Mouse (Mus musculus) embryonic facial prominence, embryonic 15.5 days (tissue): ENCODE data around the gene Atp8a2. TPM values are rescaled to one million over a fixed set of nuclear protein-coding genes. Genes with fewer than 3 reads are reported as not detected.
A peak's percentile ranks its signal among the peaks of the same experiment; 100 is the strongest.
"Not testable (repeated sequence)": the region's sequence is repeated elsewhere in the genome, so short reads cannot be mapped to it uniquely, and the experiment has no call there.

Experiments used
- ATAC-seq: fragments of 200-750 bp; cut with Nextera tagmentation; 2 replicates; pipeline ENCODE4 v1.8.0; 2017; ENCODE audit warnings: low read depth, moderate TSS enrichment; ENCODE audit not compliant: insufficient number of reproducible peaks, low FRiP score, low TSS enrichment
- H3K27ac ChIP-seq: fragments of 300-500 bp; sonication (generic); replicated peaks from 2 replicates; pipeline ENCODE4 v1.5.1; 2015; ENCODE audit warnings: mild to moderate bottlenecking, inconsistent platforms
- H3K27me3 ChIP-seq: fragments of 300-500 bp; sonication (generic); 2 replicates; pipeline ENCODE4 v1.6.1; 2015; ENCODE audit warnings: inconsistent platforms
- H3K36me3 ChIP-seq: fragments of 300-500 bp; sonication (generic); 2 replicates; pipeline ENCODE4 v1.6.1; 2015; ENCODE audit warnings: mild to moderate bottlenecking, inconsistent platforms
- H3K4me1 ChIP-seq: fragments of 300-500 bp; sonication (generic); 2 replicates; pipeline ENCODE4 v1.6.1; 2015; ENCODE audit warnings: inconsistent platforms
- H3K4me2 ChIP-seq: fragments of 300-500 bp; sonication (generic); replicated peaks from 2 replicates; pipeline ENCODE4 v1.6.1; 2015; ENCODE audit warnings: mild to moderate bottlenecking, inconsistent platforms
- H3K4me3 ChIP-seq: fragments of 300-500 bp; sonication (generic); replicated peaks from 2 replicates; pipeline ENCODE4 v1.5.1; 2015; ENCODE audit warnings: mild to moderate bottlenecking, inconsistent platforms
- H3K9ac ChIP-seq: fragments of 300-500 bp; sonication (generic); 2 replicates; pipeline ENCODE4 v1.6.1; 2015; ENCODE audit warnings: inconsistent platforms
- H3K9me3 ChIP-seq: fragments of 300-500 bp; sonication (generic); replicated peaks from 2 replicates; pipeline ENCODE4 v1.6.1; 2016; ENCODE audit warnings: inconsistent platforms
- WGBS: fragments of 180-500 bp; shearing (Covaris S2); methylation state at CpG from one replicate; pipeline ENCODE4 v1.1.7; 2015; 5-methylcytosine and 5-hydroxymethylcytosine counted together
- polyA plus RNA-seq: library from polyadenylated mRNA; unstranded; fragments of >200 nt; fragmentation: Nextera tagmentation; extraction: Ambion mirVana; gene quantifications from 2 replicates; pipeline ENCODE4 v1.2.1, GENCODE M21; 2015

The Atp8a2 gene
- polyA plus RNA-seq, 1 experiment from 2014 or later: 3.2 TPM

- Histone ChIP-seq H3K36me3 (no peaks in the 10 kb centered on the region), H3K9me3 (no peaks in the 10 kb centered on the region), H3K27me3 (no peaks in the 10 kb centered on the region), H3K4me1 (peaks cover 6% of the 10 kb centered on the region; the same call in 1 of the 2 replicates), H3K4me3 (no peak overlapping the region), H3K27ac (no peak overlapping the region), H3K9ac (no peak overlapping the region), H3K4me2 (no peak overlapping the region)
- 68% methylated on average over 14 of the region's 14 CpGs for WGBS
- ATAC-seq: no peak
Measured at GRCm38 (mm10) chr14:59839951-59840720, 356.8 kb downstream of the Atp8a2 start.

DNA sequence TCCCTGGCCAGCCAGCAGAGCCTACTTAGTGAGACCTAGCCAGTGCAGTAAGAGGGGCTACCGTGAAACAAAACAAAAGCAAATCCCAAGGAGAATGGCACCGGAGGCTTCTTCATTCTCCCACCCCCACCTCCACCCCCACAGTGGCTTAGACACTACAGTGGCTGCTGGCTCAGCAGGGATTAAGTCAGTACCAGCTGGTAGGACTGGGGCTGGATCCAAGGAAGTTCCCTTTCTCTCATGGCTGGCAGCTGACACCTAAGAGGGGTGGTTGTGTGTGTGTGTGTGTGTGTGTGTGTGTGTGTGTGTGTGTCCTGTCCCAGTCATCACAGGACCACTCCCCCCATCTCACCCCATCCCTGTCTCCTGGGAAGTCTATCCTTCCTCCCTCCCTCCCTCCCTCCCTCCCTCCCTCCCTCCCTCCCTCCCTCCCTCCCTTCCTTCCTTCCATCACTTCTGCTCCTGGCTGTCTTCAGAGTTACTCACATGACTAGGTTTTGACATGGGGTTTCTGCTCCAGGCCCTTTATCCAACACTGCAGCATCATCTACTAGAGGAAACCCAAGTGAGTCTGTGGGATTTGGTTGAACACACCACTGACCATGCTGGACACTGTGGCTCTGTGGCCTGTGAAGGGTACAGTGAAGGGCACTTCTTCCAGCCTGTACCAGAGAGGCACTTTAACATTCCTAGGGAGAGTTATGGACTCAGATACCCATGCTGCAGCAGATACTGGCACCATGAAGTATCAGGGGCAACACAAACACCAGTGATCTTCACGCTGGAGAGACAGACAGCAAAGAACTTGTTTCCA, 358.3 kb downstream of the Atp8a2 start:
- not testable (repeated sequence) for H3K4me3 ChIP-seq, H3K36me3 ChIP-seq, H3K27me3 ChIP-seq, H3K27ac ChIP-seq, H3K9ac ChIP-seq, H3K9me3 ChIP-seq, H3K4me1 ChIP-seq, H3K4me2 ChIP-seq
- 83% methylated on average over 1 of the region's 3 CpGs for WGBS
- peak; percentile 67 for ATAC-seq

DNA sequence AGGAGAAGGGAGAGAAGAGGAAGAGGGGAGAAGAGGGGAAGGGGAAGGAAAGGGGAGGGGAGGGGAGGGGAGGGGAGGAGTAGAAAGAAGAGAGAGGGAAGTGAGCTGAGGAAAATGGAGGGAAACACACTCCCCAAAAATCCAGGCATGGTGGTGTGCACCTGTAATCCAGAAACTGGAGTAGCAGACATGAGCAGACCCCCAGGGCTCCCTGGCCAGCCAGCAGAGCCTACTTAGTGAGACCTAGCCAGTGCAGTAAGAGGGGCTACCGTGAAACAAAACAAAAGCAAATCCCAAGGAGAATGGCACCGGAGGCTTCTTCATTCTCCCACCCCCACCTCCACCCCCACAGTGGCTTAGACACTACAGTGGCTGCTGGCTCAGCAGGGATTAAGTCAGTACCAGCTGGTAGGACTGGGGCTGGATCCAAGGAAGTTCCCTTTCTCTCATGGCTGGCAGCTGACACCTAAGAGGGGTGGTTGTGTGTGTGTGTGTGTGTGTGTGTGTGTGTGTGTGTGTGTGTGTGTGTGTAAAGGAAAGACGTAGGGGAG, 359.2 kb downstream of the Atp8a2 start:
- H3K4me2 ChIP-seq, H3K27ac ChIP-seq, H3K4me3 ChIP-seq, H3K9me3 ChIP-seq, H3K36me3 ChIP-seq, H3K9ac ChIP-seq, H3K4me1 ChIP-seq, H3K27me3 ChIP-seq: not testable (repeated sequence)
- ATAC-seq: peak; percentile 70; the same call in 1 of the 2 replicates
- WGBS: no CpG with 5 or more reads among the region's 3 CpGs

GRCm38 (mm10) chr14:59836876-59837543, 360.0 kb downstream of the Atp8a2 start:
- H3K4me3 ChIP-seq: no peak overlapping the region
- H3K27me3 ChIP-seq: no peaks in the 10 kb centered on the region
- peaks cover 6% of the 10 kb centered on the region; the same call in 1 of the 2 replicates for H3K4me1 ChIP-seq
- H3K4me2 ChIP-seq: no peak overlapping the region
- H3K36me3 ChIP-seq: no peaks in the 10 kb centered on the region
- ATAC-seq: no peak
- no peaks in the 10 kb centered on the region for H3K9me3 ChIP-seq
- H3K27ac ChIP-seq: no peak overlapping the region
- no peak overlapping the region for H3K9ac ChIP-seq
- 19% methylated on average over 10 of the region's 10 CpGs for WGBS

- no peaks in the 10 kb centered on the region for H3K36me3 ChIP-seq
- WGBS: 69% methylated on average over 5 of the region's 5 CpGs
- no peak overlapping the region for H3K4me2 ChIP-seq
- H3K4me3 ChIP-seq: no peak overlapping the region
- no peaks in the 10 kb centered on the region for H3K4me1 ChIP-seq
- H3K9me3 ChIP-seq: no peaks in the 10 kb centered on the region
- ATAC-seq: no peak
- H3K27me3 ChIP-seq: no peaks in the 10 kb centered on the region
- no peak overlapping the region for H3K27ac ChIP-seq
- no peak overlapping the region for H3K9ac ChIP-seq
Measured at GRCm38 (mm10) chr14:59829580-59829979, 367.4 kb downstream of the Atp8a2 start.

DNA sequence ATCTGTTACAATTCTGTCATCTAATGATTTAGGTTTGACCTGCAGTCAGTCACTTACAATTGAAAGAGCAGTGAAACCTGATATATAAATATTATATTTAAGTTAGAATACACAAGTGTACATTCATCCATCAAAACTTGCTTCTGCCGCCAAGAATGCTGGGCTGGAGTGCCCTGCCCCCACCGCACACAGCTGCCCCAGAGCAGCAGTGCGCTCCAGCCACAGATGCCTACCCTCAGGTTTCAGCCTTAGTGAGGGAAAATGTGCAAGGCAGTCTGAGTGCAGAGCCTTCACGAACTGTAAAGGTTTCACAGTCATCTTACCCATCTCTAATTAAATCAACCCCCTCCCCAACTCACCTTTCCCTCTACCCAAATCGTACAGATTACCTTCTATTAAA, 369.6 kb downstream of the Atp8a2 start:
- H3K9ac ChIP-seq: no peak overlapping the region
- H3K36me3 ChIP-seq: no peaks in the 10 kb centered on the region
- no peaks in the 10 kb centered on the region for H3K27me3 ChIP-seq
- 26% methylated on average over 5 of the region's 5 CpGs for WGBS
- no peak overlapping the region for H3K4me2 ChIP-seq
- no peaks in the 10 kb centered on the region for H3K9me3 ChIP-seq
- no peak overlapping the region for H3K4me3 ChIP-seq
- ATAC-seq: no peak; the same call in 1 of the 2 replicates
- H3K27ac ChIP-seq: no peak overlapping the region
- no peaks in the 10 kb centered on the region for H3K4me1 ChIP-seq

- H3K4me3 ChIP-seq: no peak overlapping the region
- ATAC-seq: no peak
- no peak overlapping the region for H3K9ac ChIP-seq
- no peak overlapping the region for H3K4me2 ChIP-seq
- H3K4me1 ChIP-seq: no peaks in the 10 kb centered on the region
- H3K9me3 ChIP-seq: no peaks in the 10 kb centered on the region
- H3K36me3 ChIP-seq: no peaks in the 10 kb centered on the region
- H3K27me3 ChIP-seq: no peaks in the 10 kb centered on the region
- WGBS: 62% methylated on average over 3 of the region's 3 CpGs
- no peak overlapping the region for H3K27ac ChIP-seq
Measured at GRCm38 (mm10) chr14:59820115-59820419, 376.9 kb downstream of the Atp8a2 start.

DNA sequence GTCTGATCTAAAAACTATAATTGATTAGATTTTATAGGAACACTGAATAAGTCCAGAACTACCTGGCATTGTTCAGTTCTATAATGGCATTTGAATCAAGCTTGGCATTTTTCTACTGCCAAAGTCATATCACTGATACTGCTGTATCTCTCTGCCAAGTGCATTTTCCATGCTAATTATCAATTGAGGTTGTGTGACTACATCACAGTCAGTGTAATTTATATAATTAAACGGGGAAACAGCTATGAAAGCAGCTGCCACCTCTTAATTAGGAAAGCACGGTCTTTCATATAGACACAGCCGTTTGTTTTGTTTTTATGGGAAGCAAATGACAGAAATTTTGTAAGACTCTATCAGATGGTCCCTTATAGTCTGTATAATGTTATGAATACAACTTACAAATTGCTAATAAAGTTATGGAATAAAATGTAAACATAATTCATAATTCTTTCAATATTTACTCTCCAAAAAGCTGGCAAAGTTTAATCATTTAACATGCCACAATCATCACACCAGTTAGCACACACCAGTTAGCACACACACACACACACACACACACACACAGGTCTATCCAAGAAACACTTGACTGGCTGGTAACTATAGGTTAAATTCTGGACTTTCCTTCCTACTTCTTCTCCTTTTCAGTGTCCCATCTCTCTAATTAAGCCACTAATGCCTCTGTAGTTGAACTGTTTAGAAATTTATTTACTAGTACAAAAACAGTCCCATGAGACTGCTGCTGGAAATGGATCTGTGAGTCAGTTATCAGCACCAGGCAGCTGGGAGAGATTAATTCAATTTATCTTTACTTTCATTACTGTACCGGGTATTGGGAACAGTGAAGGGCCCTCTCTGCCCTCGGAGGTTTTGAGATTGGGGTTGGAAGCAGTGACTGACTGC, 377.5 kb downstream of the Atp8a2 start:
- H3K36me3 ChIP-seq: no peaks in the 10 kb centered on the region
- no peak overlapping the region for H3K4me3 ChIP-seq
- H3K27ac ChIP-seq: no peak overlapping the region
- no peak for ATAC-seq
- H3K27me3 ChIP-seq: no peaks in the 10 kb centered on the region
- H3K9ac ChIP-seq: no peak overlapping the region
- no peaks in the 10 kb centered on the region for H3K4me1 ChIP-seq
- no peaks in the 10 kb centered on the region for H3K9me3 ChIP-seq
- 56% methylated on average over 5 of the region's 5 CpGs for WGBS
- no peak overlapping the region for H3K4me2 ChIP-seq

- not testable (repeated sequence) for H3K4me1 ChIP-seq, H3K4me2 ChIP-seq, H3K27ac ChIP-seq, H3K27me3 ChIP-seq, H3K36me3 ChIP-seq, H3K4me3 ChIP-seq, H3K9ac ChIP-seq, ATAC-seq, H3K9me3 ChIP-seq
- 100% methylated on average over 2 of the region's 2 CpGs for WGBS
Measured at GRCm38 (mm10) chr14:59810316-59810715, 386.7 kb downstream of the Atp8a2 start.

- H3K9me3 ChIP-seq: no peaks in the 10 kb centered on the region
- ATAC-seq: no peak
- WGBS: 69% methylated on average over 4 of the region's 4 CpGs
- H3K27ac ChIP-seq: no peak overlapping the region
- no peaks in the 10 kb centered on the region for H3K27me3 ChIP-seq
- 0 out of 2 replicates have a peak, but pooled peaks cover 7% of the 10 kb centered on the region for H3K4me1 ChIP-seq
- H3K36me3 ChIP-seq: no peaks in the 10 kb centered on the region
- H3K4me2 ChIP-seq: no peak overlapping the region
- no peak overlapping the region for H3K9ac ChIP-seq
- no peak overlapping the region for H3K4me3 ChIP-seq
Measured at GRCm38 (mm10) chr14:59809790-59810189, 387.2 kb downstream of the Atp8a2 start.
